Mouse (Mus musculus) MEL (cell line): ENCODE data around the gene Adamtsl2.

ENCODE experiments used
- CTCF ChIP-seq, 3 experiments: IDR thresholded peaks in 2 of 3; conservative IDR thresholded peaks in 1 of 3; 2 replicates each; pipeline ENCODE4 v1.5.1; 2011 to 2012; ENCODE audit warnings: low read length in 3 of 3, low read depth in 2 of 3, mild to moderate bottlenecking in 2 of 3, improper control_type of control experiment in 1 of 3, inconsistent platforms in 1 of 3, mixed read lengths in 1 of 3, moderate library complexity in 1 of 3; ENCODE audit not compliant: control insufficient read depth in 1 of 3, insufficient read depth in 1 of 3, poor library complexity in 1 of 3, severe bottlenecking in 1 of 3
- GATA1 ChIP-seq: IDR thresholded peaks from 2 replicates; pipeline ENCODE4 v1.6.1; 2011; ENCODE audit warnings: low read depth, low read length, improper control_type of control experiment
- HCFC1 ChIP-seq: IDR thresholded peaks from 2 replicates; pipeline ENCODE4 v1.6.1; 2012; ENCODE audit warnings: low read depth, mild to moderate bottlenecking, inconsistent platforms, low read length, improper control_type of control experiment, moderate library complexity
- MAX ChIP-seq: IDR thresholded peaks from 2 replicates; pipeline ENCODE4 v1.6.1; 2011; ENCODE audit warnings: low read length, improper control_type of control experiment
- MAZ ChIP-seq: IDR thresholded peaks from 2 replicates; pipeline ENCODE4 v1.6.1; 2012; ENCODE audit warnings: low read depth, mild to moderate bottlenecking, inconsistent platforms, low read length, improper control_type of control experiment
- MYC ChIP-seq: IDR thresholded peaks from 2 replicates; pipeline ENCODE4 v1.6.1; 2011; ENCODE audit warnings: low read depth, mild to moderate bottlenecking, low read length, improper control_type of control experiment, moderate library complexity
- POLR2A ChIP-seq, 2 experiments: IDR thresholded peaks; 2 replicates each; pipeline ENCODE4 v1.6.1; 2011 to 2012; ENCODE audit warnings: low read length in 2 of 2, mild to moderate bottlenecking in 2 of 2, control low read depth in 1 of 2, improper control_type of control experiment in 1 of 2, low read depth in 1 of 2, moderate library complexity in 1 of 2; ENCODE audit not compliant: control insufficient read depth in 1 of 2, insufficient read depth in 1 of 2, poor library complexity in 1 of 2
- RAD21 ChIP-seq: IDR thresholded peaks from 2 replicates; pipeline ENCODE4 v1.6.1; 2011; ENCODE audit warnings: mild to moderate bottlenecking, low read depth, low read length, improper control_type of control experiment

GRCm38 (mm10) chr2:27044166-27044565 lies 35.0 kb upstream of the Adamtsl2 start:
- TF ChIP-seq POLR2A (IDR thresholded peaks at IDR 0.05; ENCODE audit: control insufficient read depth in 1 of 2, insufficient read depth in 1 of 2, low read depth in 1 of 2, low read length in 2 of 2, poor library complexity in 1 of 2) (no peak), CTCF (IDR thresholded peaks at IDR 0.05 in 2 of 3, conservative IDR thresholded peaks at IDR 0.05 in 1 of 3; ENCODE audit: control insufficient read depth in 1 of 3, insufficient read depth in 1 of 3, low read depth in 2 of 3, low read length in 3 of 3, poor library complexity in 1 of 3, severe bottlenecking in 1 of 3) (no peak), HCFC1 (no peak), MYC (no peak), RAD21 (no peak), MAZ (no peak), GATA1 (no peak), MAX (no peak)
